Mouse (Mus musculus): ENCODE measurements around the gene Zkscan2. TPM values are rescaled to one million over a fixed set of nuclear protein-coding genes. Genes with fewer than 3 reads are reported as not detected.

Zkscan2 gene
- total RNA-seq, 1 experiment from 2014 or later, result not detected

DNA sequence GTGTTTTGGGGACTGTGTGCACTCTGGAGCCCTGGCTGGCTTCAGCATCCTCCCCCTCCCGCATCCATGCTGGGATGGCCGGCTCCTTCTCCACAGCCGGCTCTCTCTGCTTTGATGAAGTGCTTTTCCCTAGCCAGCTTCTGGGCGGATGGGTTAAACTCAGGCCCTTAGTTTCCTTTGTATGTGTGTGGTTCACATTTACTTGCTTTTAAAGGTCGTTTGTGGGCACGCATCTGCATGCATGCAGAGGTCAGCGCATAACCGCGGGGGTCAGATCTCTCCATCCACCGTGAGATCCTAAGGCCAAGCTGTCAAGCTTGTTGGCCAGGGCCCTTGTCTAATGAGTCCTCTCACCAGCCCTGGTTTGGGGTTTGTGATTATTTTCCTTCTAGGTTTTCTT, 50.6 kb downstream of the Zkscan2 start:
- no peak for ATAC-seq (ENCODE audit: extremely low read depth, insufficient number of reproducible peaks, low FRiP score, poor library complexity, severe bottlenecking)

DNA sequence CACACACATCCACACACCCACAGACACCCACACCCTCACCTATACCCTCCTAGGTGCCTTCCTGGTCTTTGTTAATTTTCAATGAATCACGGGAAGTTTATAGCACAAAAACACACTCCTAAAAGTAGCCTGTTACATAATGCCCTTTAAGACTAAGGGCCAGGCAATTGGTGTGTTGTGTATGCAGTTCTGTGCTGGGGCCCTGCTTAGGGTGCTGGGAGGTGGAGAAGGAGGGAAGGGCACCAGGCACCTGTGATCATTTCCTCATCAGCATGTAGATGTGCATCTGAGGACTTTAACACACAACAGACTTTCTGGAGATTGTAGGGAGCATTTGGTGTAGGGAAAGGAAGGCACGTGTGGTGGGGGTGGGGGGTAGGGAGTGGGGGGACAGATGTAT, 51.5 kb downstream of the Zkscan2 start:
- no peak for ATAC-seq (ENCODE audit: extremely low read depth, insufficient number of reproducible peaks, low FRiP score, poor library complexity, severe bottlenecking)

GRCm38 (mm10) chr7:123442079-123442478, 58.2 kb downstream of the Zkscan2 start:
- no peak for ATAC-seq (ENCODE audit: extremely low read depth, insufficient number of reproducible peaks, low FRiP score, poor library complexity, severe bottlenecking)

- no peak for ATAC-seq (ENCODE audit: extremely low read depth, insufficient number of reproducible peaks, low FRiP score, poor library complexity, severe bottlenecking)
Observed at GRCm38 (mm10) chr7:123431206-123431605, 69.0 kb downstream of the Zkscan2 start.

GRCm38 (mm10) chr7:123430411-123430705, 69.9 kb downstream of the Zkscan2 start:
- no peak for ATAC-seq (ENCODE audit: extremely low read depth, insufficient number of reproducible peaks, low FRiP score, poor library complexity, severe bottlenecking)

- peak; percentile 98 for ATAC-seq (ENCODE audit: extremely low read depth, insufficient number of reproducible peaks, low FRiP score, poor library complexity, severe bottlenecking)
Observed at GRCm38 (mm10) chr7:123429624-123430410, 70.4 kb downstream of the Zkscan2 start.

Other genes with a start within 250 kb of the Zkscan2 start
- gene Lcmt1, start 130.7 kb downstream of the Zkscan2 start, total RNA-seq (2017), result 9.0 and 11.1 TPM in 2 replicates
- gene Arhgap17, start 130.5 kb downstream of the Zkscan2 start, total RNA-seq (2017), result 105 and 107 TPM in 2 replicates
- not detected in 2 replicates for gene Aqp8, start 38.2 kb downstream of the Zkscan2 start, total RNA-seq (2017)